ENCODE assay signal across 30 mouse cellular contexts in genomic region chr17:47701793-47702192, GRCm38 (mm10). TPM values are rescaled to one million over a fixed set of nuclear protein-coding genes. Genes with fewer than 3 reads are reported as not detected.
DNase-seq lines count a peak whose midpoint lies in the region; ATAC-seq and TF ChIP-seq lines count a peak whose summit lies in the region.
"Had no signal": no experiment of that assay in that cellular context is flagged by ENCODE, and none has a peak within 500 bp of the region (broad histone marks: within the 10 kb centered on the region; RNA-seq: fewer than 3 reads in every experiment).

No protein-coding gene starts in this region.

- H3K27ac ChIP-seq in forebrain, embryonic 12.5 days, result no peak overlapping the region
- H3K27ac ChIP-seq in forebrain, embryonic 13.5 days, result no peak overlapping the region
- peak overlapping the region; percentile 58; the same call in 1 of the 2 replicates for H3K27ac ChIP-seq in hindbrain, postnatal 0 days
- H3K27ac ChIP-seq in hindbrain, embryonic 10.5 days, result no peak overlapping the region
- H3K27ac ChIP-seq in midbrain, embryonic 16.5 days (ENCODE audit: low read length), result peak overlapping the region; percentile 51
- H3K27ac ChIP-seq in midbrain, embryonic 10.5 days (replicated peaks), result no peak overlapping the region
- H3K27ac ChIP-seq: embryonic facial prominence, embryonic 15.5 days; left cerebral cortex, adult 2 months; liver, embryonic 13.5 days had no signal

- no peak overlapping the region for H3K9ac ChIP-seq in forebrain, embryonic 12.5 days
- no peak overlapping the region for H3K9ac ChIP-seq in forebrain, embryonic 13.5 days
- H3K9ac ChIP-seq in hindbrain, postnatal 0 days (replicated peaks; ENCODE audit: low read length), result no peak overlapping the region
- no peak overlapping the region for H3K9ac ChIP-seq in midbrain, embryonic 16.5 days (ENCODE audit: low read depth, low read length)
- H3K9ac ChIP-seq: embryonic facial prominence, embryonic 15.5 days; liver, embryonic 13.5 days had no signal

- H3K4me1 ChIP-seq in forebrain, embryonic 12.5 days, result peaks cover 3% of the 10 kb centered on the region; the same call in 1 of the 2 replicates
- H3K4me1 ChIP-seq in forebrain, embryonic 13.5 days, result no peaks in the 10 kb centered on the region
- no peaks in the 10 kb centered on the region for H3K4me1 ChIP-seq in hindbrain, postnatal 0 days (ENCODE audit: insufficient read depth, low read length)
- peaks cover 10% of the 10 kb centered on the region for H3K4me1 ChIP-seq in hindbrain, embryonic 10.5 days (replicated peaks)
- H3K4me1 ChIP-seq in midbrain, embryonic 16.5 days (ENCODE audit: control insufficient read depth, insufficient read depth, low read length), result no peaks in the 10 kb centered on the region
- peaks cover 26% of the 10 kb centered on the region for H3K4me1 ChIP-seq in midbrain, embryonic 10.5 days
- H3K4me1 ChIP-seq: megakaryocyte, embryonic 14.5 days had no signal

- no peak for TF ChIP-seq POLR2A in brain, embryonic 14.5 days (IDR thresholded peaks at IDR 0.05; ENCODE audit: borderline replicate concordance, extremely low read depth, insufficient read depth, insufficient read length, poor library complexity, severe bottlenecking)

- 79% methylated on average over 9 of the region's 9 CpGs for WGBS in forebrain, embryonic 12.5 days
- WGBS in forebrain, embryonic 13.5 days, result 81% methylated on average over 9 of the region's 9 CpGs
- 65% methylated on average over 9 of the region's 9 CpGs for WGBS in hindbrain, postnatal 0 days
- WGBS in hindbrain, embryonic 10.5 days, result 82% methylated on average over 9 of the region's 9 CpGs
- WGBS in midbrain, embryonic 16.5 days, result 69% methylated on average over 9 of the region's 9 CpGs
- WGBS in midbrain, embryonic 10.5 days, result 85% methylated on average over 9 of the region's 9 CpGs

- H3K36me3 ChIP-seq in forebrain, embryonic 12.5 days (replicated peaks), result peaks cover 40% of the 10 kb centered on the region
- peaks cover 48% of the 10 kb centered on the region; the same call in 1 of the 2 replicates for H3K36me3 ChIP-seq in forebrain, embryonic 13.5 days (ENCODE audit: poor library complexity, severe bottlenecking)
- peaks cover 14% of the 10 kb centered on the region for H3K36me3 ChIP-seq in hindbrain, postnatal 0 days (ENCODE audit: insufficient read depth, low read length)
- H3K36me3 ChIP-seq in hindbrain, embryonic 10.5 days, result peaks cover 57% of the 10 kb centered on the region
- peaks cover 9% of the 10 kb centered on the region; the same call in 1 of the 2 replicates for H3K36me3 ChIP-seq in midbrain, embryonic 16.5 days (ENCODE audit: control insufficient read depth, insufficient read depth, low read length)
- peaks cover 65% of the 10 kb centered on the region for H3K36me3 ChIP-seq in midbrain, embryonic 10.5 days

- no peak overlapping the region for H3K4me2 ChIP-seq in forebrain, embryonic 12.5 days
- H3K4me2 ChIP-seq in forebrain, embryonic 13.5 days, result no peak overlapping the region
- H3K4me2 ChIP-seq in hindbrain, postnatal 0 days (ENCODE audit: low read depth, low read length), result no peak overlapping the region
- H3K4me2 ChIP-seq in midbrain, embryonic 16.5 days (ENCODE audit: low read length), result no peak overlapping the region
- H3K4me2 ChIP-seq: embryonic facial prominence, embryonic 15.5 days; heart, embryonic 11.5 days; liver, embryonic 13.5 days had no signal

- peaks cover 20% of the 10 kb centered on the region for H3K27me3 ChIP-seq in forebrain, embryonic 12.5 days
- H3K27me3 ChIP-seq in forebrain, embryonic 13.5 days, result 0 out of 2 replicates have a peak, but pooled peaks cover 6% of the 10 kb centered on the region
- no peaks in the 10 kb centered on the region for H3K27me3 ChIP-seq in hindbrain, postnatal 0 days (ENCODE audit: insufficient read depth, low read length)
- H3K27me3 ChIP-seq in hindbrain, embryonic 10.5 days (ENCODE audit: insufficient read depth, poor library complexity, severe bottlenecking), result peaks cover 38% of the 10 kb centered on the region
- no peaks in the 10 kb centered on the region for H3K27me3 ChIP-seq in midbrain, embryonic 16.5 days (ENCODE audit: control insufficient read depth, insufficient read depth, low read depth, low read length)
- H3K27me3 ChIP-seq in midbrain, embryonic 10.5 days (ENCODE audit: low read depth, poor library complexity, severe bottlenecking), result peaks cover 40% of the 10 kb centered on the region
- H3K27me3 ChIP-seq: embryonic facial prominence, embryonic 15.5 days; Patski had no signal

- no peak overlapping the region for H3K4me3 ChIP-seq in forebrain, embryonic 12.5 days (replicated peaks)
- H3K4me3 ChIP-seq in forebrain, embryonic 13.5 days, result no peak overlapping the region
- H3K4me3 ChIP-seq in hindbrain, postnatal 0 days (ENCODE audit: low read length), result no peak overlapping the region
- no peak overlapping the region for H3K4me3 ChIP-seq in hindbrain, embryonic 10.5 days
- H3K4me3 ChIP-seq in midbrain, embryonic 16.5 days (ENCODE audit: low read depth, low read length), result no peak overlapping the region
- no peak overlapping the region for H3K4me3 ChIP-seq in midbrain, embryonic 10.5 days
- H3K4me3 ChIP-seq: embryonic facial prominence, embryonic 15.5 days; left cerebral cortex, adult 2 months; liver, embryonic 13.5 days; megakaryocyte, embryonic 14.5 days had no signal

- no peak for TF ChIP-seq CTCF in hindbrain, postnatal 0 days (IDR thresholded peaks at IDR 0.05; ENCODE audit: low read depth)
- no peak for TF ChIP-seq CTCF in brain, embryonic 14.5 days (IDR thresholded peaks at IDR 0.05; ENCODE audit: borderline replicate concordance, extremely low read depth, insufficient read depth, insufficient read length)

- H3K9me3 ChIP-seq in forebrain, embryonic 12.5 days, result no peaks in the 10 kb centered on the region
- no peaks in the 10 kb centered on the region for H3K9me3 ChIP-seq in forebrain, embryonic 13.5 days (replicated peaks)
- H3K9me3 ChIP-seq in hindbrain, postnatal 0 days (ENCODE audit: low read length), result no peaks in the 10 kb centered on the region
- H3K9me3 ChIP-seq in hindbrain, embryonic 10.5 days, result no peaks in the 10 kb centered on the region
- H3K9me3 ChIP-seq in midbrain, embryonic 16.5 days (replicated peaks; ENCODE audit: control insufficient read depth, low read length, poor library complexity, severe bottlenecking), result no peaks in the 10 kb centered on the region
- H3K9me3 ChIP-seq in midbrain, embryonic 10.5 days (replicated peaks), result no peaks in the 10 kb centered on the region
- H3K9me3 ChIP-seq: embryonic facial prominence, embryonic 15.5 days; liver, embryonic 13.5 days; megakaryocyte, embryonic 14.5 days had no signal

- peak; percentile 57 for DNase-seq in hindbrain, postnatal 0 days (ENCODE audit: low spot score)
- DNase-seq in hindbrain, embryonic 10.5 days (ENCODE audit: low spot score), result no peak
- no peak for DNase-seq in midbrain, embryonic 10.5 days (ENCODE audit: low spot score)
- peak; percentile 20 for DNase-seq in brain, embryonic 14.5 days (ENCODE audit: low read depth)
- DNase-seq: adrenal gland, adult 8-10 months; cerebellum, adult 8-10 months; cerebellum, postnatal 36 days; embryo, embryonic 11 days; gastrocnemius, postnatal 14 days; kidney, adult 8-10 months; kidney, postnatal 10 days; liver, embryonic 13.5 days; lung, postnatal 10 days; right cerebral cortex, postnatal 25 days; spleen, adult 18-20 months; thymus, postnatal 14 days had no signal

- ATAC-seq in forebrain, embryonic 12.5 days (ENCODE audit: low FRiP score), result 0 out of 2 replicates have a peak, but pooled peaks have one; percentile 9
- ATAC-seq in forebrain, embryonic 13.5 days, result no peak
- ATAC-seq in hindbrain, postnatal 0 days, result peak; percentile 50
- ATAC-seq in midbrain, embryonic 16.5 days, result peak; percentile 62
- ATAC-seq in megakaryocyte progenitor cell, adult 5-6 weeks (replicated peaks; ENCODE audit: poor library complexity), result no peak
- ATAC-seq: Patski had no signal

RNA-seq across cellular contexts. Expression of gene Prickle4, which starts 7.3 kb away (rescaled TPM):
- 0.91 and 1.0 TPM in 2 replicates for polyA plus RNA-seq in forebrain, embryonic 12.5 days (2016; fragmentation: Nextera tagmentation; extraction: Ambion mirVana)
- not detected in 2 replicates for polyA plus RNA-seq in forebrain, embryonic 13.5 days (2015; fragmentation: Nextera tagmentation; extraction: Ambion mirVana)
- total RNA-seq in hindbrain, postnatal 0 days (2014; rRNA removed), result 2.2 TPM in 1 of 2 replicates, not detected in the other
- polyA plus RNA-seq in hindbrain, postnatal 0 days (2015; fragmentation: Nextera tagmentation; extraction: Ambion mirVana), result 1.5 and 1.8 TPM in 2 replicates
- polyA plus RNA-seq in hindbrain, embryonic 10.5 days (2016; fragmentation: Nextera tagmentation; extraction: Ambion mirVana), result 0.34 and 0.66 TPM in 2 replicates
- 0.77 and 2.4 TPM in 2 replicates for polyA plus RNA-seq in midbrain, embryonic 16.5 days (2015; fragmentation: Nextera tagmentation; extraction: Ambion mirVana)
- 0.35 and 0.44 TPM in 2 replicates for polyA plus RNA-seq in midbrain, embryonic 10.5 days (2016; fragmentation: Nextera tagmentation; extraction: Ambion mirVana)
- 0.52 and 1.0 TPM in 2 replicates for polyA plus RNA-seq in brain, embryonic 14.5 days (2012; rRNA removed)
- total RNA-seq in megakaryocyte progenitor cell, adult 5-6 weeks (2015), result 0.15 and 0.64 TPM in 2 replicates
- total RNA-seq in megakaryocyte progenitor cell, adult 5-6 weeks (2017), result 0.33 and 1.4 TPM in 2 replicates
- polyA plus RNA-seq: liver, embryonic 13.5 days had no signal

RNA-seq across cellular contexts. Expression of gene Gm21981, which starts 7.5 kb away (rescaled TPM):
- polyA plus RNA-seq in forebrain, embryonic 12.5 days (2016; fragmentation: Nextera tagmentation; extraction: Ambion mirVana), result 0.40 and 0.60 TPM in 2 replicates
- polyA plus RNA-seq in forebrain, embryonic 13.5 days (2015; fragmentation: Nextera tagmentation; extraction: Ambion mirVana), result 0.21 and 0.54 TPM in 2 replicates
- total RNA-seq in hindbrain, postnatal 0 days (2014; rRNA removed), result 5.5 and 8.3 TPM in 2 replicates
- polyA plus RNA-seq in hindbrain, postnatal 0 days (2015; fragmentation: Nextera tagmentation; extraction: Ambion mirVana), result 0.79 and 0.85 TPM in 2 replicates
- polyA plus RNA-seq in hindbrain, embryonic 10.5 days (2016; fragmentation: Nextera tagmentation; extraction: Ambion mirVana), result 0.27 and 0.86 TPM in 2 replicates
- 0.88 and 0.92 TPM in 2 replicates for polyA plus RNA-seq in midbrain, embryonic 16.5 days (2015; fragmentation: Nextera tagmentation; extraction: Ambion mirVana)
- polyA plus RNA-seq in midbrain, embryonic 10.5 days (2016; fragmentation: Nextera tagmentation; extraction: Ambion mirVana), result 0.44 and 0.48 TPM in 2 replicates
- 4.9 and 5.1 TPM in 2 replicates for polyA plus RNA-seq in brain, embryonic 14.5 days (2012; rRNA removed)
- 0.54 TPM in 1 of 2 replicates, not detected in the other for total RNA-seq in megakaryocyte progenitor cell, adult 5-6 weeks (2015)
- not detected in 2 replicates for total RNA-seq in megakaryocyte progenitor cell, adult 5-6 weeks (2017)
- total RNA-seq: hematopoietic stem cell, adult 5-6 weeks had no signal

RNA-seq across cellular contexts. Expression of gene Frs3, which starts 13.0 kb away (rescaled TPM):
- polyA plus RNA-seq in forebrain, embryonic 12.5 days (2016; fragmentation: Nextera tagmentation; extraction: Ambion mirVana), result 11.1 and 11.9 TPM in 2 replicates
- 11.6 and 11.8 TPM in 2 replicates for polyA plus RNA-seq in forebrain, embryonic 13.5 days (2015; fragmentation: Nextera tagmentation; extraction: Ambion mirVana)
- 143 and 153 TPM in 2 replicates for total RNA-seq in hindbrain, postnatal 0 days (2014; rRNA removed)
- 55.1 and 58.8 TPM in 2 replicates for polyA plus RNA-seq in hindbrain, postnatal 0 days (2015; fragmentation: Nextera tagmentation; extraction: Ambion mirVana)
- polyA plus RNA-seq in hindbrain, embryonic 10.5 days (2016; fragmentation: Nextera tagmentation; extraction: Ambion mirVana), result 9.5 and 12.7 TPM in 2 replicates
- polyA plus RNA-seq in midbrain, embryonic 16.5 days (2015; fragmentation: Nextera tagmentation; extraction: Ambion mirVana), result 46.0 and 54.1 TPM in 2 replicates
- 10.3 and 13.6 TPM in 2 replicates for polyA plus RNA-seq in midbrain, embryonic 10.5 days (2016; fragmentation: Nextera tagmentation; extraction: Ambion mirVana)
- 54.2 and 55.4 TPM in 2 replicates for polyA plus RNA-seq in brain, embryonic 14.5 days (2012; rRNA removed)
- total RNA-seq in megakaryocyte progenitor cell, adult 5-6 weeks (2015), result 0.22 and 0.72 TPM in 2 replicates
- 0.12 and 0.61 TPM in 2 replicates for total RNA-seq in megakaryocyte progenitor cell, adult 5-6 weeks (2017)

RNA-seq across cellular contexts. Expression of gene Tomm6, which starts 13.6 kb away (rescaled TPM):
- 346 and 368 TPM in 2 replicates for polyA plus RNA-seq in forebrain, embryonic 12.5 days (2016; fragmentation: Nextera tagmentation; extraction: Ambion mirVana)
- 295 and 350 TPM in 2 replicates for polyA plus RNA-seq in forebrain, embryonic 13.5 days (2015; fragmentation: Nextera tagmentation; extraction: Ambion mirVana)
- total RNA-seq in hindbrain, postnatal 0 days (2014; rRNA removed), result 158 and 198 TPM in 2 replicates
- polyA plus RNA-seq in hindbrain, postnatal 0 days (2015; fragmentation: Nextera tagmentation; extraction: Ambion mirVana), result 343 and 371 TPM in 2 replicates
- 369 and 408 TPM in 2 replicates for polyA plus RNA-seq in hindbrain, embryonic 10.5 days (2016; fragmentation: Nextera tagmentation; extraction: Ambion mirVana)
- polyA plus RNA-seq in midbrain, embryonic 16.5 days (2015; fragmentation: Nextera tagmentation; extraction: Ambion mirVana), result 252 and 268 TPM in 2 replicates
- polyA plus RNA-seq in midbrain, embryonic 10.5 days (2016; fragmentation: Nextera tagmentation; extraction: Ambion mirVana), result 363 and 364 TPM in 2 replicates
- 97.2 and 102 TPM in 2 replicates for polyA plus RNA-seq in brain, embryonic 14.5 days (2012; rRNA removed)
- 194 and 226 TPM in 2 replicates for total RNA-seq in megakaryocyte progenitor cell, adult 5-6 weeks (2015)
- total RNA-seq in megakaryocyte progenitor cell, adult 5-6 weeks (2017), result 49.9 and 72.6 TPM in 2 replicates

RNA-seq across cellular contexts. Expression of gene Pgc, which starts 24.8 kb away (rescaled TPM):
- polyA plus RNA-seq in forebrain, embryonic 12.5 days (2016; fragmentation: Nextera tagmentation; extraction: Ambion mirVana), result not detected in 2 replicates
- polyA plus RNA-seq in forebrain, embryonic 13.5 days (2015; fragmentation: Nextera tagmentation; extraction: Ambion mirVana), result not detected in 2 replicates
- 0.21 TPM in 1 of 2 replicates, not detected in the other for total RNA-seq in hindbrain, postnatal 0 days (2014; rRNA removed)
- 0.14 and 0.42 TPM in 2 replicates for polyA plus RNA-seq in hindbrain, postnatal 0 days (2015; fragmentation: Nextera tagmentation; extraction: Ambion mirVana)
- 0.15 TPM in 1 of 2 replicates, not detected in the other for polyA plus RNA-seq in hindbrain, embryonic 10.5 days (2016; fragmentation: Nextera tagmentation; extraction: Ambion mirVana)
- 0.13 TPM in 1 of 2 replicates, not detected in the other for polyA plus RNA-seq in midbrain, embryonic 16.5 days (2015; fragmentation: Nextera tagmentation; extraction: Ambion mirVana)
- 0.19 TPM in 1 of 2 replicates, not detected in the other for polyA plus RNA-seq in midbrain, embryonic 10.5 days (2016; fragmentation: Nextera tagmentation; extraction: Ambion mirVana)
- not detected in 2 replicates for polyA plus RNA-seq in brain, embryonic 14.5 days (2012; rRNA removed)
- not detected in 2 replicates for total RNA-seq in megakaryocyte progenitor cell, adult 5-6 weeks (2015)
- not detected in 2 replicates for total RNA-seq in megakaryocyte progenitor cell, adult 5-6 weeks (2017)
- total RNA-seq: adrenal gland, adult 8-10 months; gastrocnemius, postnatal 14 days; hematopoietic stem cell, adult 5-6 weeks; layer of hippocampus, postnatal 10 days; left cerebral cortex, adult 2 months; left cerebral cortex, postnatal 36 days had no signal
- polyA plus RNA-seq: heart, embryonic 11.5 days; heart, postnatal 0 days; liver, embryonic 13.5 days; neural tube, embryonic 11.5 days; Patski had no signal

Comparison
In these comparisons a context has a peak if more than half of its experiments do, and no peak if none do; other contexts are left out.
1. ATAC-seq: peak in forebrain, embryonic 12.5 days (single experiment), hindbrain, postnatal 0 days (single experiment) and midbrain, embryonic 16.5 days (single experiment); none in forebrain, embryonic 13.5 days (single experiment) and megakaryocyte progenitor cell, adult 5-6 weeks (single experiment).
2. H3K27ac ChIP-seq: peak in hindbrain, postnatal 0 days (single experiment) and midbrain, embryonic 16.5 days (single experiment); none in forebrain, embryonic 12.5 days (single experiment), forebrain, embryonic 13.5 days (single experiment), hindbrain, embryonic 10.5 days (single experiment) and midbrain, embryonic 10.5 days (single experiment).
3. DNase-seq: peak in hindbrain, postnatal 0 days (single experiment) and brain, embryonic 14.5 days (single experiment); none in hindbrain, embryonic 10.5 days (single experiment) and midbrain, embryonic 10.5 days (single experiment).